Mouse (Mus musculus): ENCODE data around the gene Gm13420.
A peak's percentile ranks its signal among the peaks of the same experiment; 100 is the strongest.
"Not testable (repeated sequence)": the region's sequence is repeated elsewhere in the genome, so short reads cannot be mapped to it uniquely, and the experiment has no call there.

Gene Gm13420

GRCm38 (mm10) chr2:29737209-29737925 is 14.1 kb downstream of the Gm13420 start:
- DNase-seq, result no peak

GRCm38 (mm10) chr2:29735708-29736107 is 15.8 kb downstream of the Gm13420 start:
- DNase-seq, result no peak

- DNase-seq, result no peak
Observed at GRCm38 (mm10) chr2:29733348-29733747, 18.1 kb downstream of the Gm13420 start.

- no peak for DNase-seq
Observed at GRCm38 (mm10) chr2:29732559-29732958, 18.9 kb downstream of the Gm13420 start.

- peak; percentile 38 to 55 for DNase-seq
Observed at GRCm38 (mm10) chr2:29731545-29731944, 19.9 kb downstream of the Gm13420 start.

GRCm38 (mm10) chr2:29729500-29729899 is 22.0 kb downstream of the Gm13420 start:
- DNase-seq, result no peak

GRCm38 (mm10) chr2:29724664-29725365 is 26.7 kb downstream of the Gm13420 start:
- DNase-seq, result no peak

GRCm38 (mm10) chr2:29723132-29723531 is 28.4 kb downstream of the Gm13420 start:
- DNase-seq, result no peak

GRCm38 (mm10) chr2:29718581-29718980 is 32.9 kb downstream of the Gm13420 start:
- no peak for DNase-seq

- no peak for DNase-seq
Observed at GRCm38 (mm10) chr2:29716691-29717090, 34.8 kb downstream of the Gm13420 start.

GRCm38 (mm10) chr2:29716143-29716542 is 35.3 kb downstream of the Gm13420 start:
- DNase-seq, result no peak

- DNase-seq, result no peak
Observed at GRCm38 (mm10) chr2:29714127-29714526, 37.4 kb downstream of the Gm13420 start.

GRCm38 (mm10) chr2:29713501-29713900 is 38.0 kb downstream of the Gm13420 start:
- DNase-seq, result no peak

GRCm38 (mm10) chr2:29711877-29712276 is 39.6 kb downstream of the Gm13420 start:
- no peak for DNase-seq

GRCm38 (mm10) chr2:29711038-29711437 is 40.4 kb downstream of the Gm13420 start:
- no peak for DNase-seq

GRCm38 (mm10) chr2:29708209-29708608 is 43.3 kb downstream of the Gm13420 start:
- not testable (repeated sequence) for DNase-seq

- DNase-seq, result peak in 1 of 2 experiments; percentile 35
Observed at GRCm38 (mm10) chr2:29707731-29708130, 43.8 kb downstream of the Gm13420 start.

- DNase-seq, result peak; percentile 21 to 24
Observed at GRCm38 (mm10) chr2:29706726-29707620, 44.5 kb downstream of the Gm13420 start.

GRCm38 (mm10) chr2:29705493-29705892 is 46.0 kb downstream of the Gm13420 start:
- DNase-seq, result no peak

GRCm38 (mm10) chr2:29703104-29704081 is 48.1 kb downstream of the Gm13420 start:
- DNase-seq, result no peak

GRCm38 (mm10) chr2:29702189-29702588 is 49.3 kb downstream of the Gm13420 start:
- no peak for DNase-seq

- no peak for DNase-seq
Observed at GRCm38 (mm10) chr2:29701393-29701792, 50.1 kb downstream of the Gm13420 start.

Data from spleen, adult 18-20 months (tissue).